8 mouse cellular contexts compared by ENCODE assay signal in genomic region chr2:156864481-156864880, GRCm38 (mm10). TPM values are rescaled to one million over a fixed set of nuclear protein-coding genes. Genes with fewer than 3 reads are reported as not detected.
DNase-seq lines count a peak whose midpoint lies in the region; ATAC-seq and TF ChIP-seq lines count a peak whose summit lies in the region.

No protein-coding gene starts in this region.

- peak overlapping the region; percentile 96 for H3K4me3 ChIP-seq in heart, embryonic 12.5 days
- H3K4me3 ChIP-seq in E14TG2a.4 (replicated peaks; ENCODE audit: low read length): peak overlapping the region; percentile 99
- peak overlapping the region; percentile 97 for H3K4me3 ChIP-seq in embryonic facial prominence, embryonic 13.5 days
- H3K4me3 ChIP-seq in liver, embryonic 12.5 days: peak overlapping the region; percentile 97

- WGBS in heart, embryonic 12.5 days: 77% methylated on average over 3 of the region's 3 CpGs
- WGBS in embryonic facial prominence, embryonic 13.5 days: 83% methylated on average over 3 of the region's 3 CpGs
- 68% methylated on average over 3 of the region's 3 CpGs for WGBS in liver, embryonic 12.5 days (ENCODE audit: insufficient replicate concordance)

- H3K27me3 ChIP-seq in heart, embryonic 12.5 days (replicated peaks): no peaks in the 10 kb centered on the region
- no peaks in the 10 kb centered on the region for H3K27me3 ChIP-seq in E14TG2a.4 (ENCODE audit: insufficient read depth, low read length)
- H3K27me3 ChIP-seq in embryonic facial prominence, embryonic 13.5 days: no peaks in the 10 kb centered on the region
- no peaks in the 10 kb centered on the region for H3K27me3 ChIP-seq in liver, embryonic 12.5 days (replicated peaks)

- H3K36me3 ChIP-seq in heart, embryonic 12.5 days: peaks cover 43% of the 10 kb centered on the region
- H3K36me3 ChIP-seq in E14TG2a.4 (ENCODE audit: insufficient read depth, low read length): peaks cover 54% of the 10 kb centered on the region
- peaks cover 42% of the 10 kb centered on the region for H3K36me3 ChIP-seq in embryonic facial prominence, embryonic 13.5 days
- H3K36me3 ChIP-seq in liver, embryonic 12.5 days: peaks cover 55% of the 10 kb centered on the region

- peak overlapping the region; percentile 88 for H3K4me2 ChIP-seq in heart, embryonic 12.5 days
- peak overlapping the region; percentile 94 for H3K4me2 ChIP-seq in embryonic facial prominence, embryonic 13.5 days
- H3K4me2 ChIP-seq in liver, embryonic 12.5 days: peak overlapping the region; percentile 75

- peaks cover 33% of the 10 kb centered on the region for H3K4me1 ChIP-seq in heart, embryonic 12.5 days (replicated peaks)
- peaks cover 50% of the 10 kb centered on the region for H3K4me1 ChIP-seq in E14TG2a.4 (replicated peaks; ENCODE audit: low read depth, low read length)
- H3K4me1 ChIP-seq in embryonic facial prominence, embryonic 13.5 days: peaks cover 19% of the 10 kb centered on the region
- peaks cover 59% of the 10 kb centered on the region for H3K4me1 ChIP-seq in liver, embryonic 12.5 days

- DNase-seq in heart, adult 18-20 months: no peak
- DNase-seq in layer of hippocampus, postnatal 36 days: no peak
- DNase-seq in retina, embryonic 14.5 days (ENCODE audit: low spot score): no peak

- no peak overlapping the region for H3K27ac ChIP-seq in heart, embryonic 12.5 days (ENCODE audit: poor library complexity, severe bottlenecking)
- no peak overlapping the region for H3K27ac ChIP-seq in embryonic facial prominence, embryonic 13.5 days
- peak overlapping the region; percentile 96 for H3K27ac ChIP-seq in liver, embryonic 12.5 days

- no peaks in the 10 kb centered on the region for H3K9me3 ChIP-seq in heart, embryonic 12.5 days (replicated peaks)
- no peaks in the 10 kb centered on the region for H3K9me3 ChIP-seq in E14TG2a.4 (ENCODE audit: low read length)
- no peaks in the 10 kb centered on the region for H3K9me3 ChIP-seq in embryonic facial prominence, embryonic 13.5 days
- no peaks in the 10 kb centered on the region for H3K9me3 ChIP-seq in liver, embryonic 12.5 days (replicated peaks)

- no peak for TF ChIP-seq CTCF in E14TG2a.4 (conservative IDR thresholded peaks at IDR 0.05; ENCODE audit: low read length)

- ATAC-seq in heart, embryonic 12.5 days (ENCODE audit: insufficient number of reproducible peaks, low FRiP score): no peak
- ATAC-seq in embryonic facial prominence, embryonic 13.5 days (ENCODE audit: insufficient number of reproducible peaks, insufficient read depth, low FRiP score, low TSS enrichment, low read depth): no peak
- ATAC-seq in liver, embryonic 12.5 days: no peak
- no peak for ATAC-seq in CD4-positive, CD25-positive, alpha-beta regulatory T cell, adult 4 months

- H3K9ac ChIP-seq in heart, embryonic 12.5 days: peak overlapping the region; percentile 98
- no peak overlapping the region for H3K9ac ChIP-seq in embryonic facial prominence, embryonic 13.5 days
- H3K9ac ChIP-seq in liver, embryonic 12.5 days: peak overlapping the region; percentile 99

RNA-seq across cellular contexts. Expression of gene Rab5if, which starts 1.6 kb away (rescaled TPM):
- 193 and 203 TPM in 2 replicates for polyA plus RNA-seq in heart, embryonic 12.5 days (2016; fragmentation: Nextera tagmentation; extraction: Ambion mirVana)
- total RNA-seq in heart, adult 18-20 months (2021): 100 to 1,000 TPM; 110 to 113 TPM
- 158 and 164 TPM in 2 replicates for polyA plus RNA-seq in embryonic facial prominence, embryonic 13.5 days (2015; fragmentation: Nextera tagmentation; extraction: Ambion mirVana)
- 250 and 266 TPM in 2 replicates for polyA plus RNA-seq in liver, embryonic 12.5 days (2016; fragmentation: Nextera tagmentation; extraction: Ambion mirVana)
- 1 to 10 TPM; 5.1 to 5.4 TPM for polyA plus RNA-seq in CD4-positive, CD25-positive, alpha-beta regulatory T cell, adult 4 months (2017; shearing (Covaris generic))
- 100 to 1,000 TPM; 103 to 108 TPM for total RNA-seq in layer of hippocampus, postnatal 36 days (2021)

RNA-seq across cellular contexts. Expression of gene 4930518I15Rik, which starts 6.7 kb away (rescaled TPM):
- polyA plus RNA-seq in heart, embryonic 12.5 days (2016; fragmentation: Nextera tagmentation; extraction: Ambion mirVana): 3.5 and 4.5 TPM in 2 replicates
- under 1 TPM; 0.49 to 0.60 TPM for total RNA-seq in heart, adult 18-20 months (2021)
- polyA plus RNA-seq in embryonic facial prominence, embryonic 13.5 days (2015; fragmentation: Nextera tagmentation; extraction: Ambion mirVana): 13.5 and 14.6 TPM in 2 replicates
- 2.5 and 2.7 TPM in 2 replicates for polyA plus RNA-seq in liver, embryonic 12.5 days (2016; fragmentation: Nextera tagmentation; extraction: Ambion mirVana)
- 10 to 100 TPM; 25.0 to 27.3 TPM for polyA plus RNA-seq in CD4-positive, CD25-positive, alpha-beta regulatory T cell, adult 4 months (2017; shearing (Covaris generic))
- total RNA-seq in layer of hippocampus, postnatal 36 days (2021): 1 to 10 TPM; 3.4 TPM

RNA-seq across cellular contexts. Expression of gene Sla2, which starts 22.5 kb away (rescaled TPM):
- polyA plus RNA-seq in heart, embryonic 12.5 days (2016; fragmentation: Nextera tagmentation; extraction: Ambion mirVana): 0.55 and 0.65 TPM in 2 replicates
- total RNA-seq in heart, adult 18-20 months (2021): under 1 TPM in 1 of 2 experiments, not detected in 1; 0.31 TPM
- polyA plus RNA-seq in embryonic facial prominence, embryonic 13.5 days (2015; fragmentation: Nextera tagmentation; extraction: Ambion mirVana): 0.38 and 0.62 TPM in 2 replicates
- polyA plus RNA-seq in liver, embryonic 12.5 days (2016; fragmentation: Nextera tagmentation; extraction: Ambion mirVana): 6.2 and 7.1 TPM in 2 replicates
- polyA plus RNA-seq in CD4-positive, CD25-positive, alpha-beta regulatory T cell, adult 4 months (2017; shearing (Covaris generic)): 10 to 100 TPM; 68.5 to 86.7 TPM
- total RNA-seq in layer of hippocampus, postnatal 36 days (2021): under 1 TPM; 0.25 to 0.50 TPM

RNA-seq across cellular contexts. Expression of gene Tgif2, which starts 24.7 kb away (rescaled TPM):
- 42.8 and 43.1 TPM in 2 replicates for polyA plus RNA-seq in heart, embryonic 12.5 days (2016; fragmentation: Nextera tagmentation; extraction: Ambion mirVana)
- total RNA-seq in heart, adult 18-20 months (2021): under 1 TPM; 0.37 to 0.44 TPM
- 69.6 and 72.6 TPM in 2 replicates for polyA plus RNA-seq in embryonic facial prominence, embryonic 13.5 days (2015; fragmentation: Nextera tagmentation; extraction: Ambion mirVana)
- 15.4 and 16.2 TPM in 2 replicates for polyA plus RNA-seq in liver, embryonic 12.5 days (2016; fragmentation: Nextera tagmentation; extraction: Ambion mirVana)
- polyA plus RNA-seq in CD4-positive, CD25-positive, alpha-beta regulatory T cell, adult 4 months (2017; shearing (Covaris generic)): 10 to 100 TPM; 10.4 to 14.6 TPM
- total RNA-seq in layer of hippocampus, postnatal 36 days (2021): 1 to 10 TPM; 1.2 to 1.3 TPM

Comparison
In these comparisons a context has a peak if more than half of its experiments do, and no peak if none do; other contexts are left out.
1. RNA of gene Rab5if, which starts 1.6 kb away (polyA plus RNA-seq): 250 to 266 TPM in liver, embryonic 12.5 days, 193 to 203 TPM in heart, embryonic 12.5 days and 158 to 164 TPM in embryonic facial prominence, embryonic 13.5 days; 5.1 to 5.4 TPM in CD4-positive, CD25-positive, alpha-beta regulatory T cell, adult 4 months; every median in the first group is over 10 times any median in the second.
2. Peak in every context shown above with its lines, with median percentiles within 50 percentile points of each other: H3K4me2 ChIP-seq and H3K4me3 ChIP-seq.